Comparison of ENCODE assay signal across 14 mouse cellular contexts in the genomic region with DNA sequence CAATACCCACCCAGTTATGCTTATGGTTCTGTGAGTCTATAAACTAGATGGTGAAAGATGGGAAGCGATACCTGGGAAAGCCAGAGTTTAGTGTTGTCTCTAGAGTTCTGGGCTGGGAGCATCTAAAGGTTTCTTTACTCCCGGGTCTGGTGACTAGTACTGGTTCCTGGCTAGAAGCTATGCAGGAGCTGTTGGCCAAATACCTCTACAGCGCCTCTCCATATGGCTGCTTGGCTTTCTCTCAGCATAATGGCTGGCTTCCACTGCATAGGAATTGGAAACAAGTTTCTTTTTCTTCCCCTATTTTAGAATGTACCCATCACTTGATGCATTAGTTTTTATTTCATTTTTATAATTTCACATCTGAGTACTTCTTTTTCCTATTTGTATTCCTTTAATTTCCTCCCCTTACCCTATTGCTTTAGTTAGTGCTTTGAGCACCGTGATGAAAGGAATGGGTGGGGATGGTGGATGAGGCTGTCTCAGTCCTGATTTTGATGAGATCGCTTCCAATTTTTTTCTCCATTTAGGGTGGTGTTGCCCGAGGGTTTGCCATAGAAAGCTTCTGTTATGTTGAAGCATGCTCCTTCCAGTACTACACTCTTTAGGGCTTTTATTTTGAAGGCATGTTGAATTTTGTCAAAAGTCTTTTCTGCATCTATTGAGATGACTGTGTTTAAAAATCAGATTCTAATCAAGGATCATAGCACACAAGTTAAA.
DNase-seq lines count a peak whose midpoint lies in the region; ATAC-seq lines count a peak whose summit lies in the region.
"Had no signal": no experiment of that assay in that cellular context is flagged by ENCODE, and none has a peak within 500 bp of the region (broad histone marks: within the 10 kb centered on the region; RNA-seq: fewer than 3 reads in every experiment).

No protein-coding gene starts in this region.

- intact Hi-C loops in heart, postnatal 36 days (cut with DNase I): no loop called here

- H3K27ac ChIP-seq in hindbrain, embryonic 11.5 days (ENCODE audit: low read depth, low read length): no peak overlapping the region
- H3K27ac ChIP-seq: layer of hippocampus, adult 2 months; liver, embryonic 13.5 days had no signal

- H3K27me3 ChIP-seq in hindbrain, embryonic 11.5 days (ENCODE audit: control insufficient read depth, insufficient read depth, low read length): no peaks in the 10 kb centered on the region
- H3K27me3 ChIP-seq: heart, embryonic 12.5 days; liver, embryonic 13.5 days; megakaryocyte, embryonic 14.5 days had no signal

- no peaks in the 10 kb centered on the region for H3K4me1 ChIP-seq in hindbrain, embryonic 11.5 days (replicated peaks; ENCODE audit: control insufficient read depth, insufficient read depth, low read length)
- H3K4me1 ChIP-seq: heart, embryonic 12.5 days; liver, embryonic 13.5 days; megakaryocyte, embryonic 14.5 days had no signal

- no peak for ATAC-seq in hindbrain, embryonic 11.5 days (ENCODE audit: low FRiP score)
- ATAC-seq: lung, postnatal 0 days; midbrain, embryonic 16.5 days had no signal

- WGBS in hindbrain, embryonic 11.5 days: 90% methylated on average over 6 of the region's 6 CpGs

- DNase-seq in layer of hippocampus, adult 11-12 months (ENCODE audit: low spot score): peak; percentile 21
- DNase-seq in layer of hippocampus, adult 9-10 months (ENCODE audit: low spot score): no peak
- DNase-seq in cerebellum, adult 11-12 months: peak; percentile 85
- peak; percentile 76 to 88 for DNase-seq in cerebellum, postnatal 14 days
- peak; percentile 7 to 8 for DNase-seq in right cerebral cortex, postnatal 36 days (ENCODE audit: low spot score in 2 of 2)
- no peak for DNase-seq in heart, postnatal 36 days
- DNase-seq in hindbrain, embryonic 11.5 days (ENCODE audit: low spot score): no peak
- DNase-seq: liver, embryonic 13.5 days; thymus, postnatal 36 days had no signal

- no peak overlapping the region for H3K4me3 ChIP-seq in hindbrain, embryonic 11.5 days (ENCODE audit: low read depth, low read length)
- H3K4me3 ChIP-seq: heart, embryonic 12.5 days; layer of hippocampus, adult 2 months; liver, embryonic 13.5 days; megakaryocyte, embryonic 14.5 days had no signal

- H3K9ac ChIP-seq in hindbrain, embryonic 11.5 days (ENCODE audit: low read depth, low read length): no peak overlapping the region
- H3K9ac ChIP-seq: heart, embryonic 12.5 days; liver, embryonic 13.5 days had no signal

- no peaks in the 10 kb centered on the region for H3K9me3 ChIP-seq in hindbrain, embryonic 11.5 days (ENCODE audit: control insufficient read depth, low read length)
- H3K9me3 ChIP-seq: liver, embryonic 13.5 days had no signal

- H3K4me2 ChIP-seq in hindbrain, embryonic 11.5 days (replicated peaks; ENCODE audit: low read depth, low read length): no peak overlapping the region
- H3K4me2 ChIP-seq: heart, embryonic 12.5 days; liver, embryonic 13.5 days had no signal

- H3K36me3 ChIP-seq in hindbrain, embryonic 11.5 days (ENCODE audit: control insufficient read depth, insufficient read depth, low read length): no peaks in the 10 kb centered on the region
- H3K36me3 ChIP-seq: heart, embryonic 12.5 days; liver, embryonic 13.5 days had no signal

Comparison
In these comparisons a context has a peak if more than half of its experiments do, and no peak if none do; other contexts are left out.
1. DNase-seq: peak in layer of hippocampus, adult 11-12 months (single experiment), cerebellum, adult 11-12 months (single experiment), cerebellum, postnatal 14 days (2 of 2) and right cerebral cortex, postnatal 36 days (2 of 2); none in layer of hippocampus, adult 9-10 months (single experiment), heart, postnatal 36 days (0 of 2) and hindbrain, embryonic 11.5 days (single experiment).